ENCODE assay signal across 10 mouse cellular contexts in genomic region chr17:14524426-14525236, GRCm38 (mm10).
DNase-seq lines count a peak whose midpoint lies in the region; ATAC-seq and TF ChIP-seq lines count a peak whose summit lies in the region.
"Had no signal": no experiment of that assay in that cellular context is flagged by ENCODE, and none has a peak within 500 bp of the region (broad histone marks: within the 10 kb centered on the region; RNA-seq: fewer than 3 reads in every experiment).

No protein-coding gene starts in this region.

- no peak overlapping the region for H3K4me3 ChIP-seq in stomach, embryonic 16.5 days (replicated peaks; ENCODE audit: low read length)
- H3K4me3 ChIP-seq: embryonic facial prominence, embryonic 15.5 days had no signal

- TF ChIP-seq CTCF in Patski (IDR thresholded peaks at IDR 0.05): peak; percentile 72

- POLR2A ChIA-PET in Patski (lab: Charles Lee): no interaction called here

- 0 out of 2 replicates have a peak overlapping the region, but pooled peaks have one; percentile 10 for H3K9ac ChIP-seq in stomach, embryonic 16.5 days (ENCODE audit: low read length)
- H3K9ac ChIP-seq: embryonic facial prominence, embryonic 15.5 days had no signal

- peak; percentile 21 for DNase-seq in left cerebral cortex, adult 11 months (ENCODE audit: low spot score)
- DNase-seq in left cerebral cortex, adult 8-10 months (ENCODE audit: low spot score in 2 of 2): no peak
- no peak for DNase-seq in Patski (ENCODE audit: low read depth, low spot score)
- DNase-seq in embryo, embryonic 10.5 days (ENCODE audit: low spot score): peak; percentile 90
- peak; percentile 65 to 79 for DNase-seq in heart, postnatal 14 days
- peak; percentile 28 to 82 for DNase-seq in layer of hippocampus, adult 18-20 months (ENCODE audit: low spot score in 2 of 2)

- 37% methylated on average over 13 of the region's 13 CpGs for WGBS in stomach, embryonic 16.5 days

- in situ Hi-C loops in Patski (cut with MboI; ENCODE audit: low pct_unique_long_range_greater_than_20kb): no loop called here

- H3K9me3 ChIP-seq in stomach, embryonic 16.5 days (replicated peaks; ENCODE audit: control insufficient read depth, low read length): no peaks in the 10 kb centered on the region
- H3K9me3 ChIP-seq: embryonic facial prominence, embryonic 15.5 days had no signal

- H3K27ac ChIP-seq in stomach, embryonic 16.5 days (ENCODE audit: low read length): peak overlapping the region; percentile 80
- H3K27ac ChIP-seq: embryonic facial prominence, embryonic 15.5 days; macrophage had no signal

- H3K27me3 ChIP-seq in Patski: no peaks in the 10 kb centered on the region
- no peaks in the 10 kb centered on the region for H3K27me3 ChIP-seq in stomach, embryonic 16.5 days (ENCODE audit: control insufficient read depth, insufficient read depth, low read length)

- CTCF ChIA-PET in Patski (lab: Charles Lee): interaction anchor here (0.9 to 4.1 kb wide), 6 partner anchors 17 to 382 kb away, joined by 3 to 15 read pairs (median 4); no protein-coding TSS in a partner anchor

- no peak for ATAC-seq in Patski
- ATAC-seq in megakaryocyte progenitor cell, adult 5-6 weeks (replicated peaks; ENCODE audit: poor library complexity): peak; percentile 63; the same call in 1 of the 2 replicates
- ATAC-seq in stomach, embryonic 16.5 days (ENCODE audit: insufficient read depth, low FRiP score): 0 out of 2 replicates have a peak, but pooled peaks have one; percentile 26

- no peak overlapping the region for H3K4me2 ChIP-seq in stomach, embryonic 16.5 days (ENCODE audit: low read depth, low read length)
- H3K4me2 ChIP-seq: embryonic facial prominence, embryonic 15.5 days had no signal

- intact Hi-C loops in heart, postnatal 14 days (cut with DNase I): loop anchor here (1.0 kb wide), 1 partner anchor 381 kb away; no protein-coding TSS in a partner anchor

- H3K36me3 ChIP-seq in stomach, embryonic 16.5 days (ENCODE audit: control insufficient read depth, insufficient read depth, low read length): no peaks in the 10 kb centered on the region
- H3K36me3 ChIP-seq: embryonic facial prominence, embryonic 15.5 days had no signal

- peaks cover 4% of the 10 kb centered on the region; the same call in 1 of the 2 replicates for H3K4me1 ChIP-seq in stomach, embryonic 16.5 days (ENCODE audit: control insufficient read depth, insufficient read depth, low read length)

Comparison
In these comparisons a context has a peak if more than half of its experiments do, and no peak if none do; other contexts are left out.
1. DNase-seq: peak in left cerebral cortex, adult 11 months (single experiment), embryo, embryonic 10.5 days (single experiment), heart, postnatal 14 days (2 of 2) and layer of hippocampus, adult 18-20 months (2 of 2); none in left cerebral cortex, adult 8-10 months (0 of 2) and Patski (single experiment).